Mouse (Mus musculus): ENCODE data around the gene Lrrc8c.

Lrrc8c gene

GRCm38 (mm10) chr5:105494918-105495901 is 24.0 kb upstream of the Lrrc8c start:
- H3K27me3 ChIP-seq (ENCODE audit: control insufficient read depth, insufficient read depth, low read length, poor library complexity, severe bottlenecking) = no peaks in the 10 kb centered on the region
- DNase-seq (ENCODE audit: low read depth, low spot score) = peak; percentile 94

GRCm38 (mm10) chr5:105496133-105496532 is 23.1 kb upstream of the Lrrc8c start:
- no peaks in the 10 kb centered on the region for H3K27me3 ChIP-seq (ENCODE audit: control insufficient read depth, insufficient read depth, low read length, poor library complexity, severe bottlenecking)
- H3K36me3 ChIP-seq (ENCODE audit: control insufficient read depth, insufficient read depth, low read length, poor library complexity, severe bottlenecking) = no peaks in the 10 kb centered on the region
- peak; percentile 26 for DNase-seq (ENCODE audit: low read depth, low spot score)

More at GRCm38 (mm10) chr5:105494918-105495901, 24.0 kb upstream of the Lrrc8c start:
- no peaks in the 10 kb centered on the region for H3K36me3 ChIP-seq (ENCODE audit: control insufficient read depth, insufficient read depth, low read length, poor library complexity, severe bottlenecking)

- DNase-seq (ENCODE audit: low read depth, low spot score) = no peak
- Histone ChIP-seq H3K36me3 (ENCODE audit: control insufficient read depth, insufficient read depth, low read length, poor library complexity, severe bottlenecking) (no peaks in the 10 kb centered on the region), H3K27me3 (ENCODE audit: control insufficient read depth, insufficient read depth, low read length, poor library complexity, severe bottlenecking) (no peaks in the 10 kb centered on the region)
Measured at GRCm38 (mm10) chr5:105496586-105496985, 22.6 kb upstream of the Lrrc8c start.

GRCm38 (mm10) chr5:105498429-105499000 is 20.7 kb upstream of the Lrrc8c start:
- Histone ChIP-seq H3K27me3 (ENCODE audit: control insufficient read depth, insufficient read depth, low read length, poor library complexity, severe bottlenecking) (no peaks in the 10 kb centered on the region), H3K36me3 (ENCODE audit: control insufficient read depth, insufficient read depth, low read length, poor library complexity, severe bottlenecking) (no peaks in the 10 kb centered on the region; the same call in 1 of the 2 replicates)
- no peak for DNase-seq (ENCODE audit: low read depth, low spot score)

- H3K36me3 ChIP-seq (ENCODE audit: control insufficient read depth, insufficient read depth, low read length, poor library complexity, severe bottlenecking) = no peaks in the 10 kb centered on the region; the same call in 1 of the 2 replicates
- DNase-seq (ENCODE audit: low read depth, low spot score) = peak; percentile 32
- H3K27me3 ChIP-seq (ENCODE audit: control insufficient read depth, insufficient read depth, low read length, poor library complexity, severe bottlenecking) = no peaks in the 10 kb centered on the region
Measured at GRCm38 (mm10) chr5:105499396-105499795, 19.8 kb upstream of the Lrrc8c start.

GRCm38 (mm10) chr5:105500132-105501121 is 18.8 kb upstream of the Lrrc8c start:
- Histone ChIP-seq H3K27me3 (ENCODE audit: control insufficient read depth, insufficient read depth, low read length, poor library complexity, severe bottlenecking) (no peaks in the 10 kb centered on the region), H3K36me3 (ENCODE audit: control insufficient read depth, insufficient read depth, low read length, poor library complexity, severe bottlenecking) (no peaks in the 10 kb centered on the region; the same call in 1 of the 2 replicates)
- DNase-seq (ENCODE audit: low read depth, low spot score) = peak; percentile 66

- no peaks in the 10 kb centered on the region; the same call in 1 of the 2 replicates for H3K36me3 ChIP-seq (ENCODE audit: control insufficient read depth, insufficient read depth, low read length, poor library complexity, severe bottlenecking)
- no peaks in the 10 kb centered on the region for H3K27me3 ChIP-seq (ENCODE audit: control insufficient read depth, insufficient read depth, low read length, poor library complexity, severe bottlenecking)
- DNase-seq (ENCODE audit: low read depth, low spot score) = no peak
Measured at GRCm38 (mm10) chr5:105501136-105501535, 18.1 kb upstream of the Lrrc8c start.

- no peaks in the 10 kb centered on the region for H3K27me3 ChIP-seq (ENCODE audit: control insufficient read depth, insufficient read depth, low read length, poor library complexity, severe bottlenecking)
- H3K36me3 ChIP-seq (ENCODE audit: control insufficient read depth, insufficient read depth, low read length, poor library complexity, severe bottlenecking) = no peaks in the 10 kb centered on the region; the same call in 1 of the 2 replicates
- DNase-seq (ENCODE audit: low read depth, low spot score) = no peak
Measured at GRCm38 (mm10) chr5:105508813-105509212, 10.4 kb upstream of the Lrrc8c start.

- no peaks in the 10 kb centered on the region for H3K36me3 ChIP-seq (ENCODE audit: control insufficient read depth, insufficient read depth, low read length, poor library complexity, severe bottlenecking)
- H3K27me3 ChIP-seq (ENCODE audit: control insufficient read depth, insufficient read depth, low read length, poor library complexity, severe bottlenecking) = no peaks in the 10 kb centered on the region
- DNase-seq (ENCODE audit: low read depth, low spot score) = no peak
Measured at GRCm38 (mm10) chr5:105512297-105512696, 6.9 kb upstream of the Lrrc8c start.

- DNase-seq (ENCODE audit: low read depth, low spot score) = peak; percentile 48
- no peaks in the 10 kb centered on the region for H3K27me3 ChIP-seq (ENCODE audit: control insufficient read depth, insufficient read depth, low read length, poor library complexity, severe bottlenecking)
- no peaks in the 10 kb centered on the region for H3K36me3 ChIP-seq (ENCODE audit: control insufficient read depth, insufficient read depth, low read length, poor library complexity, severe bottlenecking)
Measured at GRCm38 (mm10) chr5:105515532-105515931, 3.7 kb upstream of the Lrrc8c start.

- no peak for DNase-seq (ENCODE audit: low read depth, low spot score)
- Histone ChIP-seq H3K36me3 (ENCODE audit: control insufficient read depth, insufficient read depth, low read length, poor library complexity, severe bottlenecking) (no peaks in the 10 kb centered on the region), H3K27me3 (ENCODE audit: control insufficient read depth, insufficient read depth, low read length, poor library complexity, severe bottlenecking) (no peaks in the 10 kb centered on the region)
Measured at GRCm38 (mm10) chr5:105516290-105516689, 2.9 kb upstream of the Lrrc8c start.

GRCm38 (mm10) chr5:105517992-105518625 is 1.1 kb upstream of the Lrrc8c start:
- no peak for DNase-seq (ENCODE audit: low read depth, low spot score)
- Histone ChIP-seq H3K27me3 (ENCODE audit: control insufficient read depth, insufficient read depth, low read length, poor library complexity, severe bottlenecking) (no peaks in the 10 kb centered on the region), H3K36me3 (ENCODE audit: control insufficient read depth, insufficient read depth, low read length, poor library complexity, severe bottlenecking) (no peaks in the 10 kb centered on the region)

- H3K36me3 ChIP-seq (ENCODE audit: control insufficient read depth, insufficient read depth, low read length, poor library complexity, severe bottlenecking) = no peaks in the 10 kb centered on the region
- DNase-seq (ENCODE audit: low read depth, low spot score) = peak; percentile 66
- H3K27me3 ChIP-seq (ENCODE audit: control insufficient read depth, insufficient read depth, low read length, poor library complexity, severe bottlenecking) = no peaks in the 10 kb centered on the region
Measured at GRCm38 (mm10) chr5:105518626-105519095, 527 bp upstream of the Lrrc8c start.

- Histone ChIP-seq H3K36me3 (ENCODE audit: control insufficient read depth, insufficient read depth, low read length, poor library complexity, severe bottlenecking) (peaks cover 2% of the 10 kb centered on the region; the same call in 1 of the 2 replicates), H3K27me3 (ENCODE audit: control insufficient read depth, insufficient read depth, low read length, poor library complexity, severe bottlenecking) (no peaks in the 10 kb centered on the region)
- no peak for DNase-seq (ENCODE audit: low read depth, low spot score)
Measured at GRCm38 (mm10) chr5:105519976-105520300, 750 bp downstream of the Lrrc8c start.

All from splenic B cell, adult 2 months (primary cell).